Mouse (Mus musculus): ENCODE data around the gene Frmpd2. TPM values are rescaled to one million over a fixed set of nuclear protein-coding genes. Genes with fewer than 3 reads are reported as not detected.
A peak's percentile ranks its signal among the peaks of the same experiment; 100 is the strongest.
"Not testable (repeated sequence)": the region's sequence is repeated elsewhere in the genome, so short reads cannot be mapped to it uniquely, and the experiment has no call there.

The Frmpd2 gene
- polyA plus RNA-seq (2015; fragmentation: Nextera tagmentation; extraction: Ambion mirVana): 0.17 and 0.37 TPM in 2 replicates

GRCm38 (mm10) chr14:33471331-33471730 is at the start of gene Frmpd2:
Gene Frmpd2, plus strand, starts transcription at chr14:33471696.
- H3K27ac ChIP-seq: no peak within 1 kb of the TSS
- 25% methylated on average over 3 of the region's 3 CpGs for WGBS
- no peaks in the 10 kb centered on the region; the same call in 1 of the 2 replicates for H3K4me1 ChIP-seq
- H3K9ac ChIP-seq: no peak within 1 kb of the TSS
- no peaks in the 10 kb centered on the region for H3K27me3 ChIP-seq (replicated peaks)
- no peak within 1 kb of the TSS for H3K4me2 ChIP-seq
- no peak within 1 kb of the TSS for H3K4me3 ChIP-seq
- no peak for ATAC-seq (replicated peaks)
- H3K9me3 ChIP-seq: no peaks in the 10 kb centered on the region
- H3K36me3 ChIP-seq (replicated peaks): no peaks in the 10 kb centered on the region

- no peak overlapping the region for H3K4me2 ChIP-seq
- H3K4me1 ChIP-seq: no peaks in the 10 kb centered on the region
- H3K4me3 ChIP-seq: no peak overlapping the region
- WGBS: 93% methylated on average over 1 of the region's 1 CpGs
- H3K27me3 ChIP-seq (replicated peaks): no peaks in the 10 kb centered on the region
- no peaks in the 10 kb centered on the region for H3K9me3 ChIP-seq
- H3K36me3 ChIP-seq (replicated peaks): no peaks in the 10 kb centered on the region
- no peak overlapping the region for H3K9ac ChIP-seq
- no peak overlapping the region for H3K27ac ChIP-seq
- ATAC-seq (replicated peaks): no peak
Measured at GRCm38 (mm10) chr14:33423003-33423402, 48.5 kb upstream of the Frmpd2 start.

GRCm38 (mm10) chr14:33424124-33424523 is 47.4 kb upstream of the Frmpd2 start:
- no peaks in the 10 kb centered on the region for H3K9me3 ChIP-seq
- H3K4me3 ChIP-seq: no peak overlapping the region
- H3K9ac ChIP-seq: no peak overlapping the region
- no peak for ATAC-seq (replicated peaks)
- H3K36me3 ChIP-seq (replicated peaks): no peaks in the 10 kb centered on the region
- no peak overlapping the region for H3K27ac ChIP-seq
- no peaks in the 10 kb centered on the region for H3K4me1 ChIP-seq
- no peak overlapping the region for H3K4me2 ChIP-seq
- H3K27me3 ChIP-seq (replicated peaks): no peaks in the 10 kb centered on the region

- H3K27ac ChIP-seq; H3K36me3 ChIP-seq (replicated peaks); H3K27me3 ChIP-seq (replicated peaks); ATAC-seq (replicated peaks); H3K4me3 ChIP-seq; H3K9me3 ChIP-seq; H3K4me1 ChIP-seq; H3K9ac ChIP-seq; H3K4me2 ChIP-seq: not testable (repeated sequence)
- WGBS: 85% methylated on average over 4 of the region's 4 CpGs
Measured at GRCm38 (mm10) chr14:33432485-33432884, 39.0 kb upstream of the Frmpd2 start.

- no peak overlapping the region for H3K4me3 ChIP-seq
- no peak overlapping the region for H3K9ac ChIP-seq
- H3K27ac ChIP-seq: no peak overlapping the region
- 95% methylated on average over 2 of the region's 2 CpGs for WGBS
- no peaks in the 10 kb centered on the region for H3K9me3 ChIP-seq
- H3K27me3 ChIP-seq (replicated peaks): 0 out of 2 replicates have a peak, but pooled peaks cover 3% of the 10 kb centered on the region
- ATAC-seq (replicated peaks): no peak
- H3K36me3 ChIP-seq (replicated peaks): no peaks in the 10 kb centered on the region
- H3K4me2 ChIP-seq: no peak overlapping the region
- peaks cover 29% of the 10 kb centered on the region for H3K4me1 ChIP-seq
Measured at GRCm38 (mm10) chr14:33443780-33444179, 27.7 kb upstream of the Frmpd2 start.

- no peak overlapping the region; the same call in 1 of the 2 replicates for H3K27ac ChIP-seq
- peak overlapping the region; percentile 51 for H3K4me3 ChIP-seq
- peak overlapping the region; percentile 62 for H3K4me2 ChIP-seq
- 0 out of 2 replicates have a peak, but pooled peaks cover 8% of the 10 kb centered on the region for H3K27me3 ChIP-seq (replicated peaks)
- H3K36me3 ChIP-seq (replicated peaks): no peaks in the 10 kb centered on the region
- no peaks in the 10 kb centered on the region for H3K9me3 ChIP-seq
- no peak for ATAC-seq (replicated peaks)
- H3K9ac ChIP-seq: peak overlapping the region; percentile 52
- H3K4me1 ChIP-seq: peaks cover 29% of the 10 kb centered on the region
- 44% methylated on average over 3 of the region's 3 CpGs for WGBS
Measured at GRCm38 (mm10) chr14:33445962-33446361, 25.5 kb upstream of the Frmpd2 start.

- Histone ChIP-seq H3K27me3 (replicated peaks) (0 out of 2 replicates have a peak, but pooled peaks cover 8% of the 10 kb centered on the region), H3K4me2 (peak overlapping the region; percentile 62), H3K9ac (peak overlapping the region; percentile 52), H3K9me3 (no peaks in the 10 kb centered on the region), H3K4me1 (peaks cover 28% of the 10 kb centered on the region), H3K27ac (peak overlapping the region; percentile 90), H3K4me3 (peak overlapping the region; percentile 51), H3K36me3 (replicated peaks) (no peaks in the 10 kb centered on the region)
- ATAC-seq (replicated peaks): peak; percentile 65
- WGBS: under 1% methylated on average over 57 of the region's 72 CpGs
Measured at GRCm38 (mm10) chr14:33446561-33447023, 24.9 kb upstream of the Frmpd2 start.

- peaks cover 25% of the 10 kb centered on the region for H3K4me1 ChIP-seq
- H3K4me3 ChIP-seq: peak within 1 kb of the TSS; percentile 51
- no peaks in the 10 kb centered on the region for H3K9me3 ChIP-seq
- 0 out of 2 replicates have a peak, but pooled peaks cover 8% of the 10 kb centered on the region for H3K27me3 ChIP-seq (replicated peaks)
- WGBS: under 1% methylated on average over 70 of the region's 70 CpGs
- peak within 1 kb of the TSS; percentile 90 for H3K27ac ChIP-seq
- H3K4me2 ChIP-seq: peak within 1 kb of the TSS; percentile 62
- no peaks in the 10 kb centered on the region for H3K36me3 ChIP-seq (replicated peaks)
- peak within 1 kb of the TSS; percentile 52 for H3K9ac ChIP-seq
- ATAC-seq (replicated peaks): peak; percentile 97
Measured at GRCm38 (mm10) chr14:33447027-33447569, 24.4 kb upstream of the Frmpd2 start, which contains the start of gene Mapk8. Gene Mapk8, minus strand, starts transcription at chr14:33447158.

- peaks cover 22% of the 10 kb centered on the region for H3K4me1 ChIP-seq
- 0 out of 2 replicates have a peak, but pooled peaks cover 8% of the 10 kb centered on the region for H3K27me3 ChIP-seq (replicated peaks)
- H3K4me3 ChIP-seq: no peak overlapping the region
- WGBS: 85% methylated on average over 4 of the region's 4 CpGs
- no peak for ATAC-seq (replicated peaks)
- no peak overlapping the region for H3K27ac ChIP-seq
- no peaks in the 10 kb centered on the region for H3K9me3 ChIP-seq
- H3K36me3 ChIP-seq (replicated peaks): no peaks in the 10 kb centered on the region
- H3K9ac ChIP-seq: no peak overlapping the region
- no peak overlapping the region for H3K4me2 ChIP-seq
Measured at GRCm38 (mm10) chr14:33448276-33448675, 23.2 kb upstream of the Frmpd2 start.

- peaks cover 14% of the 10 kb centered on the region for H3K4me1 ChIP-seq
- H3K36me3 ChIP-seq (replicated peaks): no peaks in the 10 kb centered on the region
- 0 out of 2 replicates have a peak, but pooled peaks cover 8% of the 10 kb centered on the region for H3K27me3 ChIP-seq (replicated peaks)
- WGBS: 85% methylated on average over 2 of the region's 2 CpGs
- no peak overlapping the region for H3K4me3 ChIP-seq
- ATAC-seq (replicated peaks): no peak
- no peak overlapping the region for H3K4me2 ChIP-seq
- no peak overlapping the region for H3K27ac ChIP-seq
- H3K9me3 ChIP-seq: no peaks in the 10 kb centered on the region
- no peak overlapping the region for H3K9ac ChIP-seq
Measured at GRCm38 (mm10) chr14:33449296-33449840, 22.1 kb upstream of the Frmpd2 start.

GRCm38 (mm10) chr14:33450331-33450730 is 21.2 kb upstream of the Frmpd2 start:
- Histone ChIP-seq H3K36me3 (replicated peaks) (no peaks in the 10 kb centered on the region), H3K9me3 (no peaks in the 10 kb centered on the region), H3K4me2 (no peak overlapping the region), H3K4me3 (no peak overlapping the region), H3K4me1 (peaks cover 10% of the 10 kb centered on the region), H3K9ac (no peak overlapping the region), H3K27ac (no peak overlapping the region), H3K27me3 (replicated peaks) (0 out of 2 replicates have a peak, but pooled peaks cover 8% of the 10 kb centered on the region)
- no peak for ATAC-seq (replicated peaks)

- 60% methylated on average over 3 of the region's 3 CpGs for WGBS
- Histone ChIP-seq H3K9ac (no peak overlapping the region), H3K9me3 (no peaks in the 10 kb centered on the region), H3K4me2 (no peak overlapping the region), H3K4me3 (no peak overlapping the region), H3K36me3 (replicated peaks) (no peaks in the 10 kb centered on the region), H3K27me3 (replicated peaks) (no peaks in the 10 kb centered on the region), H3K27ac (no peak overlapping the region), H3K4me1 (no peaks in the 10 kb centered on the region)
- no peak for ATAC-seq (replicated peaks)
Measured at GRCm38 (mm10) chr14:33463658-33464057, 7.8 kb upstream of the Frmpd2 start.

- no peaks in the 10 kb centered on the region for H3K9me3 ChIP-seq
- ATAC-seq (replicated peaks): no peak
- H3K9ac ChIP-seq: no peak overlapping the region
- H3K4me1 ChIP-seq: no peaks in the 10 kb centered on the region
- no peaks in the 10 kb centered on the region for H3K36me3 ChIP-seq (replicated peaks)
- H3K4me3 ChIP-seq: no peak overlapping the region
- WGBS: 80% methylated on average over 6 of the region's 6 CpGs
- no peak overlapping the region for H3K27ac ChIP-seq
- H3K27me3 ChIP-seq (replicated peaks): no peaks in the 10 kb centered on the region
- no peak overlapping the region for H3K4me2 ChIP-seq
Measured at GRCm38 (mm10) chr14:33467766-33468165, 3.7 kb upstream of the Frmpd2 start.
